Mouse (Mus musculus): ENCODE data around the gene Rnf223.

The Rnf223 gene

GRCm38 (mm10) chr4:156130436-156130835 is at the start of gene Rnf223:
Rnf223 (plus strand) TSS chr4:156130513.
- DNase-seq = no peak

- DNase-seq = no peak
Observed at GRCm38 (mm10) chr4:156082621-156083234, 47.6 kb upstream of the Rnf223 start.

GRCm38 (mm10) chr4:156083348-156083747 is 47.0 kb upstream of the Rnf223 start:
- DNase-seq = no peak

GRCm38 (mm10) chr4:156084096-156084879 is 46.0 kb upstream of the Rnf223 start:
- no peak for DNase-seq

GRCm38 (mm10) chr4:156085256-156085655 is 45.1 kb upstream of the Rnf223 start:
- no peak for DNase-seq

- no peak for DNase-seq
Observed at GRCm38 (mm10) chr4:156087398-156088087, 42.8 kb upstream of the Rnf223 start.

GRCm38 (mm10) chr4:156091236-156091635 is 39.1 kb upstream of the Rnf223 start:
- no peak for DNase-seq

GRCm38 (mm10) chr4:156092765-156093164 is 37.5 kb upstream of the Rnf223 start:
- DNase-seq = no peak

- DNase-seq = no peak
Observed at GRCm38 (mm10) chr4:156093758-156094157, 36.6 kb upstream of the Rnf223 start.

GRCm38 (mm10) chr4:156096191-156096590 is 34.1 kb upstream of the Rnf223 start:
- DNase-seq = no peak

- DNase-seq = no peak
Observed at GRCm38 (mm10) chr4:156097770-156098366, 32.4 kb upstream of the Rnf223 start.

- DNase-seq = no peak
Observed at GRCm38 (mm10) chr4:156099427-156099826, 30.9 kb upstream of the Rnf223 start.

- DNase-seq = no peak
Observed at GRCm38 (mm10) chr4:156100501-156100900, 29.8 kb upstream of the Rnf223 start.

GRCm38 (mm10) chr4:156101481-156101903 is 28.8 kb upstream of the Rnf223 start:
- no peak for DNase-seq

- DNase-seq = no peak
Observed at GRCm38 (mm10) chr4:156103342-156103741, 27.0 kb upstream of the Rnf223 start.

GRCm38 (mm10) chr4:156108606-156109546 is 21.4 kb upstream of the Rnf223 start:
- peak; percentile 27 for DNase-seq

GRCm38 (mm10) chr4:156109570-156110331 is 20.6 kb upstream of the Rnf223 start, which contains the start of gene 9430015G10Rik:
9430015G10Rik (plus strand) TSS chr4:156109982.
- DNase-seq = peak; percentile 96

GRCm38 (mm10) chr4:156124077-156124476 is 6.2 kb upstream of the Rnf223 start:
- DNase-seq = no peak

- no peak for DNase-seq
Observed at GRCm38 (mm10) chr4:156125393-156125792, 4.9 kb upstream of the Rnf223 start.

GRCm38 (mm10) chr4:156126841-156127240 is 3.5 kb upstream of the Rnf223 start:
- DNase-seq = no peak

- DNase-seq = no peak
Observed at GRCm38 (mm10) chr4:156128746-156129145, 1.6 kb upstream of the Rnf223 start.
